Mouse (Mus musculus): ENCODE data around the gene 2810408A11Rik.

DNA sequence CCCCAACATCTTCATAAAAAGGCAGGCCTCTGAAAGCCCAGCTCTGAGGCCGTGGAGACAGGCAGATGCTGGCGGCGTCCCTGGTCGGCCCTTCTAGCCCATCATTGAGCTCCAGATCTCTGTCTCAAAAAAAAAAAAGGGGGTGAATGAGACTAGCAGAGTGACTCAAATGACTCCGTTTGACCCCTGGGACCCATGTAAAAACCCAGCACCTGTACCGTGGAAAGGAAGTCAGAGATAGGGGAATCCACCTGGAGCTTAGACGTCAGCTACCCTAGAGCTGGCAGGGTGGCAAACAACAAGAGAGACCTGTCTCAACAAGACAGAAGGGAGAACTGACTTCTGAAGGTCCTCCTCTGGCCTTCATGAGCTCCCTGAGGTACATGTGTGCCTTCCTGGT lies 29.0 kb downstream of the 2810408A11Rik start:
- TF ChIP-seq CHD2 (IDR thresholded peaks at IDR 0.05; ENCODE audit: low read depth, low read length) (no peak), ZC3H11A (IDR thresholded peaks at IDR 0.05; ENCODE audit: borderline replicate concordance, low read depth, low read length) (no peak), MAFK (IDR thresholded peaks at IDR 0.05; ENCODE audit: insufficient read depth, low read depth, low read length) (no peak), HCFC1 (IDR thresholded peaks at IDR 0.05; ENCODE audit: borderline replicate concordance, insufficient read depth, low read length) (no peak)

Data from ES-E14 (cell line).